Mouse (Mus musculus): ENCODE measurements around the gene Olfr1193.

- TF ChIP-seq TCF3 (IDR thresholded peaks at IDR 0.05; ENCODE audit: insufficient read length, low read depth) (no peak), USF1 (IDR thresholded peaks at IDR 0.05; ENCODE audit: low read depth) (no peak), POLR2A (IDR thresholded peaks at IDR 0.05; ENCODE audit: insufficient read length, low read depth) (no peak), TCF12 (IDR thresholded peaks at IDR 0.05; ENCODE audit: insufficient read depth, poor library complexity, severe bottlenecking) (no peak)
Measured at GRCm38 (mm10) chr2:88648209-88648608, 27.2 kb upstream of the Olfr1193 start, which contains the start of gene Olfr1192-ps1.

Measured in myocyte (in vitro differentiated cells).